Mouse (Mus musculus) megakaryocyte, embryonic 14.5 days (primary cell): ENCODE measurements around the gene Rbm20. TPM values are rescaled to one million over a fixed set of nuclear protein-coding genes. Genes with fewer than 3 reads are reported as not detected.

Experiments used
- H3K27me3 ChIP-seq: replicated peaks from 2 replicates; pipeline ENCODE3; 2012; ENCODE audit warnings: inconsistent platforms
- H3K36me3 ChIP-seq: replicated peaks from 2 replicates; pipeline ENCODE3; 2012; ENCODE audit warnings: low read length, inconsistent platforms, mixed read lengths
- H3K4me1 ChIP-seq: 2 replicates; pipeline ENCODE4 v1.6.1; 2012; ENCODE audit warnings: inconsistent platforms
- H3K4me3 ChIP-seq: replicated peaks from 2 replicates; pipeline ENCODE3; 2012; ENCODE audit warnings: moderate library complexity, mild to moderate bottlenecking, inconsistent platforms
- H3K9me3 ChIP-seq: 2 replicates; pipeline ENCODE4 v1.6.1; 2012; ENCODE audit warnings: inconsistent platforms
- FLI1 ChIP-seq: IDR thresholded peaks from 2 replicates; pipeline ENCODE4 v1.6.1; 2012; ENCODE audit warnings: low read length, inconsistent platforms, mixed read lengths
- GATA1 ChIP-seq: IDR thresholded peaks from 3 replicates; pipeline ENCODE4 v1.6.1; 2012; ENCODE audit warnings: mixed read lengths, low read length, inconsistent platforms, borderline replicate concordance
- polyA plus RNA-seq: library from polyadenylated mRNA; stranded (reverse); fragments of >175 nt; gene quantifications from 2 replicates; pipeline ENCODE4 v1.2.3, GENCODE M21; 2012; ENCODE audit warnings: low replicate concordance; ENCODE audit not compliant: insufficient read depth

Gene Rbm20
- polyA plus RNA-seq, 1 experiment, result not detected

DNA sequence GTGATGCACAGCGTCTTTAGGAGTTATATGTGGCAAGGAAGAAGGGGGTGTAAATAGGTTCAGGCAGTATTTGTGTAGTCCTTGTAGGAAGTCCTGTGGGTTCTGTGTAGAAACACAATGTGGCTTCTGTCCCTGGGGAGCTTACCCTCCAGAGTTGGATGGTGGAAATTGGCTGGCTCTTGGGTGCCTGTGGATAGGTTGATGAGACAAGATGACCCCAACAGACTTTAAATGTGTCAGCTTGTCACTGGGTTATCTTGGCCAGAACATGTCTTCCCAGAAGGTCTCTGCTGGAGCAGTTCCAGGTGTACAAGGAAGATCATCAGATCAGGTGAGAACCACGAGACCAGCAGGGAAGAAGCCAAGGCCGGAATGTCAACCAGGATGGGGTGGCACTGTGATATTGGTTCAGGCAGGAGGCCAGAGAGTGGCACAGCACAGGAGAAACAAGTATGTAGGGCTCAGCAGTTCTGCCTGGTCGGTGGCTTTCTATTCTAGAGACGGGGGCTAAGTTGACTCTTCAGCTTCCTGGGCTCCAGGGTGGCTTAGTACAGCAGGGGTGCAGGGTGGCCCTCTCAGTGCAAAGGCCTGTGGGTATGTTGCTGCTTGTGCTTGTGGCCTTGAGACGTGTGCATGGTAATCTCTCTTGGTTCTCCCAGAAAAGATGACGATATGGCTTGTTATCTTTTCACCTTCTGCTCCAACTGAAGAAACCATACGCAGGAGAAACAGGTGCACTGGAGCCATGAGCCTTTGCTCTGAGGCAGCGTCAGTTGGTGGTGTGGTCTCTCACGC is 209.7 kb downstream of the Rbm20 start:
- TF ChIP-seq FLI1 (no peak), GATA1 (no peak)
- Histone ChIP-seq H3K4me1 (peaks cover 57% of the 10 kb centered on the region), H3K36me3 (no peaks in the 10 kb centered on the region), H3K27me3 (no peaks in the 10 kb centered on the region), H3K9me3 (no peaks in the 10 kb centered on the region), H3K4me3 (no peak overlapping the region)

DNA sequence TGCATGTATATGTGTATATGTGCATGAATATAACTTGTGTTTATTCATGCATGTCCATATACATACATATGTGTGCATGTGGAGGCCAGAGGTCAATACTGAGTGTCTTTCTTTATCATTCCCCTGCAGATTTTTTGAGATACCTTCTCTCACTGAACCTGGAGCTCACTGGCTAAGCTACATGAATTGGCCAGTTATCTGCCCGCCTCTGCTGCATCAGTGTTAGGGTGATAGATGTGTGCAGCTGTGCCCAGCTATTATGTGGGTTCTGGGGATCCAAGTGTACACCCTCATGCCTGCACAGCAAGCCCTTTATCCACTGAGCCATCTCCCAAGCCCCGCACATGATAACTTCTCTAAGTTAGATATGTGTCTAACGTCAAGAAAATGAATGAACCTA is 210.7 kb downstream of the Rbm20 start:
- Histone ChIP-seq H3K36me3 (no peaks in the 10 kb centered on the region), H3K4me3 (no peak overlapping the region), H3K27me3 (no peaks in the 10 kb centered on the region), H3K9me3 (no peaks in the 10 kb centered on the region), H3K4me1 (peaks cover 63% of the 10 kb centered on the region)
- TF ChIP-seq GATA1 (no peak), FLI1 (no peak)

DNA sequence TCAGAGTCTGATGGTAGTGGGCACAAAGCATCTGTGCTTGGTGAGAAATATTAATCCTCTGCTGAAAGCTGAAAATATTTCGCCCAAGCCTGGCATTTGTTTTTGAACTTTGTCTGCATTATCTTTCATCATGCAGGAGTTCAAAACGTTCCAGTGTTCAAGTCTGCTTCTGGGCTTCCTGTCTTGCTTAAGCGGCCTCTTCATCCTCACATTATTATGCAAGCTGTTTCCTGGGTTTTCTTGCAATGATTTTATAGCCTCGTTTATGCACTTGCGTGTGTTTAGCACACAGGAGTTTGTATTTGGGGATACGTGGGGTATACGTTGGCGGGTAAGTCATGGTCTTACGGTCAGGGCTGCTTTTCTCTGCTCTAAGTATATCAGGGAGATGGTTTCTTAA is 211.2 kb downstream of the Rbm20 start:
- no peak overlapping the region for H3K4me3 ChIP-seq
- peaks cover 68% of the 10 kb centered on the region for H3K4me1 ChIP-seq
- no peaks in the 10 kb centered on the region for H3K9me3 ChIP-seq
- no peaks in the 10 kb centered on the region for H3K27me3 ChIP-seq
- no peaks in the 10 kb centered on the region for H3K36me3 ChIP-seq
- no peak for TF ChIP-seq GATA1

DNA sequence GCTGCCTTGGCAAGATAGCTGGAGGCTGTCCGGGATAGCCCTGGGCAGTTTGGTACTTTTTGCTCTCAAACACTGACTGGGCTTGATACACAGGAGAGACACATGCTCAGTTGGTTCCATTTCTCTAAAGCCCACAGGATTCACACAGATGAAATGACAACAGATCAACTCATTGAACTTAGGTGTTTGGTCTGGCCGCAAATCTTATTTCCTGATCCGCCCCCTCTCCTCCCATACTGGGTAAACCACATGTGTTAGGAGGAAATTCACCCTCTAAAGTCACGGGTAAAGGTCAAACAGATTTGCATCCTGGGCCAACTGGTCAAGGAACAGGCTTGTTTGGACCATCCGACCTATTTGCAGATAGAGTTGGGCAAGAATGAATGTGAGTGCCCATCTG is 212.4 kb downstream of the Rbm20 start:
- Histone ChIP-seq H3K9me3 (no peaks in the 10 kb centered on the region), H3K4me1 (peaks cover 80% of the 10 kb centered on the region), H3K27me3 (no peaks in the 10 kb centered on the region), H3K36me3 (no peaks in the 10 kb centered on the region), H3K4me3 (no peak overlapping the region)
- no peak for TF ChIP-seq FLI1
- TF ChIP-seq GATA1, result no peak

DNA sequence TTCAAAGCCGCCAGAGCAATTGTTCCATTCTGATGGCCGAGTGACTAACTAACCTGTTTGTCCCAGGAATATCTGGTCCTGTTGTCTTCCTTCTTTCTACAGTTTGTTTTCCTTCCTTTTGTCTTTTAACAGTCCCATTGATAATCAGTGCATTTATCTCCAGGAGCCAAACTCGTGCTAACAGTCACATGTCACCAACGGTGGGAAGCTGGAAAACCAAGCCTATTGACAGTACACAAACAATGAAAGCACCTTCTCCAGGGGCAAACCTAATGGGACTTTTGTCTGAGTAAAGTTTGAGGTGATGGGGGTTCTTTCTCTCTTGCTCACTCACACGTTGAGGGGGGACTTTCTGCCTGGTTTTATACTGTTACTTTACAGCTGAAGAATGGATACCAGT is 213.2 kb downstream of the Rbm20 start:
- no peaks in the 10 kb centered on the region for H3K27me3 ChIP-seq
- H3K4me1 ChIP-seq, result peaks cover 88% of the 10 kb centered on the region
- H3K4me3 ChIP-seq, result no peak overlapping the region
- no peaks in the 10 kb centered on the region for H3K9me3 ChIP-seq
- H3K36me3 ChIP-seq, result no peaks in the 10 kb centered on the region
- TF ChIP-seq FLI1, result no peak
- no peak for TF ChIP-seq GATA1

DNA sequence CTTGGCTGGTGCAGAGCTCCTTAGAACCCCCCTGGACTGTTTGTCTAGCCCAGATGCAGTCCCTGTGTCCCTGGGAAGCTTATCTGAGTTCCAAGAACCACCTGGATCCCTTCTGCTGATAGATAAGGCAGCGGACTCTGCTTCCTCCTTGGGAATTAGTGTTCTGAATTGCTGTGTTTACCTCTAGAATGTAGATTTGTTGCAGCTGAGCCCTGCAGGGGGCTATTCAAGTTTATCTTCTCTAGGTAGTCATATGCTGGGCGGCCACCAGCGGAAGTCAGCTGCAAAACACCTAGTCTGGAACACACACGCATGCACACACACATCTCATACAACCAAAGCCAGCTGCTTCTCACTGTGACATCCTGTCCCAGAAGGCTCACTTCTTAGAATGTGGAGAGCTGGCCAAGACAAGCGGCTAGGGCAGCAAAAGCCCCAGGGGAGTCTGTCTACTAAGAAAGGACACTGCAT is 213.7 kb downstream of the Rbm20 start:
- H3K4me3 ChIP-seq, result no peak overlapping the region
- H3K27me3 ChIP-seq, result no peaks in the 10 kb centered on the region
- TF ChIP-seq GATA1 (no peak), FLI1 (no peak)
- H3K4me1 ChIP-seq, result peaks cover 88% of the 10 kb centered on the region
- no peaks in the 10 kb centered on the region for H3K36me3 ChIP-seq
- H3K9me3 ChIP-seq, result no peaks in the 10 kb centered on the region

DNA sequence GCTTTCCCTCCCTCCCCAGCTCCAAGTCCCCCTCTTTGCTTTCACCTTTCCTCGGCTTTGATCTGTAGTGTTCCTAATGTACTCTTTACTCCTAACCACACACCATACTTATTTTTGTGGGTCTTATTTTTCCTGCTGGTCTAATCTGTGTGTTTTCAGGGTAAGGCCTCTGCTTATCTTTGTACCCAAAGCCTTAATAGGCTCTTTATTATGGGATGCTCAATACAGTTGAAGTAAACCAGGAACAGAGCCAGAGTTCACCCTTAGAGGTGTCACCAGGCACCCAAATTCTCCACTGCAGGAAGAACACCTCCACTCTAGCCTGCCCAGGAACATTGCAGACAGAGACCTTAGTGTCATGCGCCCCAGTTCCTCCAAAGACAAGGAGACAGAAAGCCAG is 214.5 kb downstream of the Rbm20 start:
- Histone ChIP-seq H3K4me3 (no peak overlapping the region), H3K36me3 (no peaks in the 10 kb centered on the region), H3K27me3 (no peaks in the 10 kb centered on the region), H3K4me1 (peaks cover 87% of the 10 kb centered on the region), H3K9me3 (no peaks in the 10 kb centered on the region)
- no peak for TF ChIP-seq GATA1
- no peak for TF ChIP-seq FLI1

DNA sequence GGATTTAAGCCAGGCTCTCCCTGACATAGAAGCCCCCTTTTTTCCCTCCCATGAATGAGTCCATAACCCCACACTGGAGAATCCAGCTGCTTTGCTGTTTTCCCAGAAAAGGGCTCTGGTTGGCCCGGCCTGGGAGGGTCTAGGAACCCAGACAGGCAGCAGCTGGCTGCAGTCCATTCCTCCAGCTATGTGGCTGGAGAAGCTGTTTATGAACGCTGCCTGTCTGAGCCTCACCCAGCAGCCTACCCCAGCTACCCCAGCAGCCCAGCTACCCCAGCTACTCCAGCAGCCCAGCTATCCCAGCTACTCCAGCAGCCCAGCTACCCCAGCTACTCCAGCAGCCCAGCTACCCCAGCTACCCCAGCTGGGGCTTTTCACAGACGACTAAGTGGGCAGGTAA is 215.0 kb downstream of the Rbm20 start, which contains the start of gene Pdcd4:
TSS of gene Pdcd4 (plus strand) at position 171 of the 400 bp plus-strand sequence.
- Histone ChIP-seq H3K9me3 (no peaks in the 10 kb centered on the region), H3K4me1 (peaks cover 82% of the 10 kb centered on the region), H3K4me3 (no peak within 1 kb of the TSS), H3K27me3 (no peaks in the 10 kb centered on the region), H3K36me3 (no peaks in the 10 kb centered on the region)
- TF ChIP-seq FLI1 (no peak), GATA1 (no peak)

DNA sequence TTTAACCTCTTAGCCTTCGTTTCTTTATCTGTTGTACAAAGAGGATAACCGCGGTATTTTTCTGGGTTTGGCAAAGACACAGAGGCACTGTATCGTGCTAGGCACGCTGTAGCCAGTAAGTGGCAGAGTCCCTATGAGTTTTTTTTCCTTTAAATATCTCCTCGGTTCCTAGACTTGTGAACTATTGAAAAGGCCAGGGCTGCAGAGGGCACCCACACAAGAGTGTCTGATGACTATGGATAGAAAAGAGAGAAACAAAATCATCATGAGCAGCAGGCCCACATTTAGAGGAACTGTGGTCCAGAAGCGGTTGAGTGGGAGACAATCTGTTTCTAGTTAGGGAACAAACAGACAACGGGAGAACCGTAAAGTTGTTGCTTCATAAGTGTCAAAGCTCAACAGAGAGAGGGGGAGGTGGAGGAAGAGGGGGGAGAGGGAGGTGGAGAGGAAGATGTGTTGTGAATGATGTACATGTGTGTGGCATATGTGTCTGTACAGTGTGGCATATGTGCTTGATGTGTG is 215.8 kb downstream of the Rbm20 start:
- Histone ChIP-seq H3K27me3 (no peaks in the 10 kb centered on the region), H3K36me3 (no peaks in the 10 kb centered on the region), H3K9me3 (no peaks in the 10 kb centered on the region), H3K4me3 (peak overlapping the region; percentile 62), H3K4me1 (peaks cover 73% of the 10 kb centered on the region)
- TF ChIP-seq GATA1, result no peak
- no peak for TF ChIP-seq FLI1

DNA sequence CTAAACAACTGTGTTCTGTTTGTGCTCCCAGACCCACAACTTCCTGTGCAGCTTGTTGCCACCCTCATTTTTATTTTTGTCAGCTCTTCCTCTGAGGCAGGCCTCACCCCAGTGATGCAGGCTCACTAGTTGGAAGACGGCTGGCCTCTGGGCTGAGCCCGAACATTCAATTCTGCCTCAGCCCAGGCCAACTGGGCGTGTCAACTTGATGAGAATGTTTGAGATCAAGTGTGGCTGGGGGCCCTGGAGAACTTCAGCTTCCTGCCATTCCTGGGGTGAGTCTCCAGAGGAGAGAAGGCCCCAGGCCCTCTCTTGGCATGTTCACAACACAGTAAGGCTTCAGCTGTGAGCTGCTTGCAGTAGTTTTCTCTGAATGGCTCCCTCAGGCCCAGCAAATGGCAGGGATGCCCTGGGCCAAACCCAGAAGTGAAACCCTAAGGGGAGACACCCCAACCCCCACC is 216.6 kb downstream of the Rbm20 start:
- peaks cover 70% of the 10 kb centered on the region for H3K4me1 ChIP-seq
- no peaks in the 10 kb centered on the region for H3K27me3 ChIP-seq
- TF ChIP-seq FLI1 (no peak), GATA1 (no peak)
- peak overlapping the region; percentile 35 for H3K4me3 ChIP-seq
- no peaks in the 10 kb centered on the region for H3K9me3 ChIP-seq
- H3K36me3 ChIP-seq, result no peaks in the 10 kb centered on the region
